Mouse (Mus musculus) brain, embryonic 14.5 days (tissue): ENCODE measurements at regions not wholly inside any gene's neighbourhood (a gene's known extent, or its start where the extent isn't known, plus 50 kb on each side); places are given as distances from the start of the nearest gene placed in this dataset.
A peak's percentile ranks its signal among the peaks of the same experiment; 100 is the strongest.

ENCODE experiments used
- DNase-seq: peaks from one replicate; pipeline ENCODE4 v3.0.0-alpha.2; 2011; ENCODE audit warnings: low read depth
- CTCF ChIP-seq: fragments of 200-500 bp; IDR thresholded peaks from 2 replicates; pipeline ENCODE4 v1.5.1; 2012; ENCODE audit warnings: inconsistent platforms, mild to moderate bottlenecking, moderate library complexity, borderline replicate concordance; ENCODE audit not compliant: insufficient read depth, insufficient read length; ENCODE audit errors: extremely low read depth
- POLR2A ChIP-seq: fragments of 200-500 bp; IDR thresholded peaks from 2 replicates; pipeline ENCODE4 v1.6.1; 2012; ENCODE audit warnings: mild to moderate bottlenecking, inconsistent platforms, borderline replicate concordance; ENCODE audit not compliant: poor library complexity, insufficient read depth, insufficient read length, severe bottlenecking; ENCODE audit errors: extremely low read depth

DNA sequence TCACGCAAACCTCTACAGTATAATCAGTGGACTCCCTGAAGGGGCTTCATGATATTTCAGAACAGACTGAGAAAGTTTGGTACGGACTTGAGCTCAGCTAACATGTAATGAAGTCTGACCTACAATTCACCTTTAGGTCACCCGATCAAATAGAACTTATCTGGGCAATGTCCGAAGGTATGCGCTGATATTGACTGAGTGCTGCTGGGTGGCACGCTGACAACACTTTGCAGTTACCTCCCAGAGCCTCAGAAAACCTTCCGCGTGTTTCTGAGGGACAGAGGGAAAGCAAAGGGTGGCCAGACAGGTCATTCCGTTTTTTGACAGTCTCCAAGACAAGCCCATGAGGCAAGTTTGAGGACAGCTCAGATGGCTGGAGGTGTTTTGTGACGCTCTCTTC lies 115.3 kb upstream of the Nr2f2 start:
- DNase-seq, result no peak
- no peak for TF ChIP-seq CTCF
- TF ChIP-seq POLR2A, result no peak

DNA sequence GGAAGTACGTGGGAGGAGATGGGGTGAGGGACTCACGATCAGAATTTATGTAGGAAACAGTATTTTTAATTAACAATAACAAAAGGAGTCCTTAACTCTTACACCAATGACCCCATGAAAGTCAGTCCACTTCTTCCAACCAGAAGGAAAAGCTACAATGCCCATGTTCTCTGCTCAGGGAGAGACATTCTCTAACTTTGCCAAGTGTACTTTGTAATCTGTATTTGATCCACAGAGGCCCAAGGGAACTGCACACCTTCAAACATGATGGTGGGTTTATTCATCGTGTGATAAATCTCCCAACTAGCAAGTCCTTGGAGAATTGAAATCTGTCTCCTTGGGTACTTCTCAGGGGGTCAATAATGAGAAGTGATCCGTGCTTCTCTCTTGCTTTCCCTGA lies 106.3 kb upstream of the Nr2f2 start:
- TF ChIP-seq CTCF (no peak), POLR2A (no peak)
- no peak for DNase-seq

DNA sequence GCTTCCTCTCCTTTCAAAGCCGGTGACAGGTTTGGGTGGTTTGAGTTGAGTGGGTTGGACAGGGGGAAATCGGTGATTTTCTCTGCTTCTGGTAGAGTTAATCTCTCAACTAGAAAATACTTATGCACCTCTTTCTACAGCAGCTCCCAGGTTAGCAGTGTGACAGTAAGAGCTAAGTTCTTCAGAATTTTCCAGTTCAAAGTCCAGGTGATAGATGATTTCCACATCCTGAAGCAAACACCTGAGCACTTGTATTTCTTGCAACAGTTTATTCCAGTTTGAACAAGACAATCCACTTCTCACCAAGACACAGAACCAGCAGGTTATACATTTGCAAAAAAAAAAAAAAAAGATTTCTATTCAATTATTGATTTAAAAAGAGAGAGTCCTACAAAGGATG lies 104.0 kb upstream of the Nr2f2 start:
- no peak for TF ChIP-seq POLR2A
- TF ChIP-seq CTCF, result no peak
- no peak for DNase-seq

DNA sequence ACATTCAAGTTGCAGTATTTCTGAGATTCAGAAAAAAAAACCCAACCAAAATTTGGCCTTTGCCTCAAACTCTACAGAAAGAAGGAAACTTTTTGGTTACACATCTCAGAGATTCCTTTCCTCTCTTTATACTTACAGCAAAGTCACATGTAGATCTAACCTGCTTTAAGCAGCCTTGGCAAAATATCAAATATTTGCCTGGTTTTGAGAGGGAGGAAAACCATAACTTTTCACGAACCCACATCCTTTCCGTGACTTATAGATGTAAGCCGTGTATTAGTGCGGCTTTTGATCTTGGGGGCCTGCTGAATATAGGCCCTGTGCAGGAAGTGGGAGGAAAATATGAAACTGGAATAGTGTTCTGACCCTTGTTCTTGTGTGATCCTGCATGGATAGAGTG lies 95.6 kb upstream of the Nr2f2 start:
- TF ChIP-seq POLR2A, result no peak
- no peak for TF ChIP-seq CTCF

DNA sequence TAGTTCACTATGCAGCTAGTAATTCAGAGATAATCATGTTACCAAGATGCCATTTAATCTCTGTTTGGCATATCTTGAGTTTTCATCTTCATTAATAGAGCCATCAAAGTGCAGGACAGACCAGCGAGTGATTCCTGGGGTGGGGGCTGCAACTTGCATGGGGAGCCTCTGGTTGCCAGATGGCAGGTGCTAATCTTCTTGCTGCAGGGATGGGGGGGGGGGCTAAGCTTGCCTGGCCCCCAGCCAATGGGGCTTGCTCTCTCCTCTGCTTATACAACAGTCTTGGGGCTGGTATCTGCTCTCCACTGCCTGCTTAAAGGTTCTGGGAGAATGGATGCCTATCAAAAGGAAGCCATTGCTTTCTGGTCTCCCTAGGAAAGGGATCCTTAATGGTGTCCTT lies 88.0 kb upstream of the Nr2f2 start:
- TF ChIP-seq CTCF (no peak), POLR2A (no peak)
- DNase-seq, result peak; percentile 62

More for the DNA sequence above, 95.6 kb upstream of the Nr2f2 start:
- DNase-seq, result no peak

- no peak for DNase-seq
These were observed 86.3 kb upstream of the Nr2f2 start for GRCm38 (mm10) chr7:70452816-70453215.

DNA sequence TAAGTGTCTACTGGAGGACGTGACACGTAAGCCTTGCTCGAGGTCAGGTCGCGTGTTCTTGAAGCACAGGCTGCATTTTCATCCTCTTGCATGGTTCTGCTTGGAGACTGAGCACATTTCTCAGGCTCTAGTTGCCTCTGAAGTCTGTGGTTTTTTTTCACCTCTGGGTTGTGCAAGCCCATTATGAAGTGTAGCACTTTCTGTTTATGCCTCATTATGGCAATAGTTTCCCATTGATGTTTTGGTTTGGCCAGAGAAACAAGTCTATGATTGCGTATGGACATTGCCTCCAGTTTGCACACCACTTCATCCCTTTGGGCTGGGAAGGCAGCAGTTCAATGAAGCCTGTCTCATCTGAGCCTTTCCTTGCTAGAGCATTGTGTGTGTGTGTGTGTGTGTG lies 72.4 kb upstream of the Nr2f2 start:
- DNase-seq, result no peak
- TF ChIP-seq CTCF (no peak), POLR2A (no peak)

More at GRCm38 (mm10) chr7:70452816-70453215, 86.3 kb upstream of the Nr2f2 start:
- TF ChIP-seq CTCF, result no peak
- no peak for TF ChIP-seq POLR2A

DNA sequence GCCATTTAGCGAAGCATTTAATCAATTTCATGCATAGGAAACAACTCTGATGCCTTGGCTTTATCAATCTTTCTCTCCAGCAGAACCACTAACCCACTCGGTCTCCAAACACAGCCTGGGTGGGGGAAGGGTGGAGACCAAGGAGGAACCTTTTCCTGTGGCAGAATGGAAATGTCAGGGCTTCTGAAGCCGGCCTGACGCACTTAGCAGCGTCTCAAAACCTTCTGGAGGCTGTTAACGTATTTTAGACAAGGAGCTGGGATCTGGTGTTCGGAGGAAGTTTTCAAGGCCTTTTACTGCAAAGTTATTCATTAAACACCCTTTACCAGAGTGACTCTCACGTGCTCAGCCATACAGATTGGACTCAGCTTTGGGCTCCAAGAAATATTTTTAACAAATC lies 67.3 kb upstream of the Nr2f2 start:
- no peak for DNase-seq
- TF ChIP-seq POLR2A (no peak), CTCF (no peak)

DNA sequence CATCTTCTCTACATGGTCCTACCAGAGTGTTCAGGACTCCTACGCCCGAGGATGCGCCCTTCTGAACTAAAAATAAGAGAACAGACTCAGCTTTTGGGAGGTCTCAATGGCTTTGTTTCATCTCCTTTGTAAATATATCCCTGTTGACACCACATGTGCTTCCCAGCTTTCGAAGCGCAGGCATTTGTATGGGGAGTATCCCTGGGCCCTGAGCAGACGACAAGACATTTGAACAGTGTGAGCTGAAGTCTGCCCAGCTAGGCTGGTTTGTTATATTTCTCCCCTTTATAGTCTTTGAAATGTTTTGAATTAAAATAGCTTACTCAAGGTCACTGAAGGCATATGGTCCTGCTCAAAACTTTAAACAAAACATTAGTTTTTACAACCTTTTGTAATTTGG lies 66.8 kb upstream of the Nr2f2 start:
- DNase-seq, result no peak
- TF ChIP-seq CTCF, result no peak
- no peak for TF ChIP-seq POLR2A

DNA sequence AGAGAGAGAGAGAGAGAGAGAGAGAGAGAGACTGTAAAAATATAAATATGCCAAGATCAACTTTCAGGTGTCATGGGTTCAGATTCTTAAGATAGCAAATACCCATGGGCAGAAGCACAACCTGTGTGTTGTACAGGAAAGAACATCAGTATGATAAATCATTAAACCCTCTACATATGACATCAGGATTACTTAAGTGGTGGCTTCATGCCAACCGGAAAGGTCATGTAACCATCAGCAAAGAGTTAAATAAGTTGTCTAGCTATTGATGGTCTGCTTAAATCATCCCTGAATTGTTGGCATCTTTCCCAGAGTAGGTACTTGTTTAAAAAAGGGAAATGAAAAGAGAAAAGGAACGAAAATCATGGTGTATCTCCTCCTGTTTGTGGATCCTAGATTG lies 65.2 kb upstream of the Nr2f2 start:
- peak; percentile 13 for DNase-seq
- TF ChIP-seq CTCF (no peak), POLR2A (no peak)

DNA sequence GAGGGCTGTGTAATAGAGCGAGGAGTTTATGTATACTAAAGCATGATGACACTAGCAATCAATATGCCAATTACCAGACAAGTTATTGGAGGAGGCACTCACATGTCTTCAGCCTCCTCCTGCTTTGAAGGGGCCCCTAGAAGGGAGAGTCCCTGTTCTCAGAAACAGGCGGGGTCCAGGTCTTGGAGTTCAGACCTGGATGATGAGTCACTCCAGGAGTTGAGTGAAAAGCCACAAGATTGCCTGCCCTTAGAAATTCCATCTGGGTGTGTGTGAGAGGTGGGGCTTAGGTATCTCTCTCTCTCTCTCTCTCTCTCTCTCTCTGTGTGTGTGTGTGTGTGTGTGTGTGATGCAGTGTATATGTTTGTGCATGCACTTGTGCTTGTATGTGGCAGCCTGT lies 62.8 kb upstream of the Nr2f2 start:
- TF ChIP-seq CTCF (no peak), POLR2A (no peak)
- no peak for DNase-seq

DNA sequence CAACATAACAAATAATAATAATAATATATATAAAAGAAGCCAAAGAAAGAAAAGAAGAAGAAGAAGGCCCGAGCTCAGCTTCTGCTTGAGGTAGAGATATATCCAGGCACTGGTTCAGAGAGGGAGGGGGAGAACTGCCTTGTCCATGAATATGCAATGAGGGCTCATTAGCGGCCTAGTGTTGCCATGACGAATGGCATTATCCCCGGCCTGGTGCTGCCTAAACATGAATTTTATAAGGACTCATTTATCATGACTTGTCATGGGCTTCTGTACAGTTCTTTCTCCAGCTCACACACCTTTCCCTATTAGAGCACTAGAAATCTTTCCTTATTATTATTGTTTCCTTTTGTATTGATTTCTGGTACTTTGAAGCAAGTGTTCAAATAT lies 57.7 kb upstream of the Nr2f2 start:
- no peak for TF ChIP-seq CTCF
- no peak for TF ChIP-seq POLR2A
- peak; percentile 95 for DNase-seq

- no peak for TF ChIP-seq POLR2A
- no peak for DNase-seq
These were observed 57.1 kb upstream of the Nr2f2 start for GRCm38 (mm10) chr7:70423524-70424230.

- DNase-seq, result no peak
- no peak for TF ChIP-seq POLR2A
- TF ChIP-seq CTCF, result no peak
These were observed 49.8 kb upstream of the Nr2f2 start for GRCm38 (mm10) chr7:70416185-70416941.
